Mouse (Mus musculus) MEL (cell line): ENCODE measurements at regions not wholly inside any gene's neighbourhood (a gene's known extent, or its start where the extent isn't known, plus 50 kb on each side); places are given as distances from the start of the nearest gene placed in this dataset.

Experiments
- CHD2 ChIP-seq: IDR thresholded peaks from 2 replicates; pipeline ENCODE4 v1.6.1; 2011; ENCODE audit warnings: low read length, improper control_type of control experiment
- CTCF ChIP-seq, 3 experiments: IDR thresholded peaks in 2 of 3; conservative IDR thresholded peaks in 1 of 3; 2 replicates each; pipeline ENCODE4 v1.5.1; 2011 to 2012; ENCODE audit warnings: low read length in 3 of 3, low read depth in 2 of 3, mild to moderate bottlenecking in 2 of 3, improper control_type of control experiment in 1 of 3, inconsistent platforms in 1 of 3, mixed read lengths in 1 of 3, moderate library complexity in 1 of 3; ENCODE audit not compliant: control insufficient read depth in 1 of 3, insufficient read depth in 1 of 3, poor library complexity in 1 of 3, severe bottlenecking in 1 of 3
- USF1 ChIP-seq: IDR thresholded peaks from 2 replicates; pipeline ENCODE4 v1.6.1; 2014; ENCODE audit warnings: low read depth, mild to moderate bottlenecking, inconsistent platforms, low read length, improper control_type of control experiment, moderate library complexity

DNA sequence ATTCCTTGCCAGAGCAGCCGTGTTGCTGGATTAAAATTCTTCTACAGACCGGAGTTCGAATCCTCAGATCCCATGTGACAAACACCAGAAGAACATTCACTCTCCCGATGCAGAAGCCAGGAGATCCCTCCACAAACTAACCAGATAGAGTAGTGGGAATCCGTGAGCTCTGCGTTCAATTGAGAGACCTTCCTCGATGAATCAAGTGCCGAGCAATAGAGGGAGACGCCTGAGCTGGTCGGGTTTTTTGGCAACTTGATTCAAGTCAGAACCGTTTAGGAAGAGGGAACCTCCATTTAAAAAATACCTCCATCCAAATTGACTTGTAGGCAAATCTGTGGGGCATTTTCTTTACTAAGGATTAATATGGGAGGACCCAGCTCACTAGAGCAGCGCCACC, 81.9 kb upstream of the Rpl38 start:
- TF ChIP-seq CTCF (IDR thresholded peaks at IDR 0.05 in 2 of 3, conservative IDR thresholded peaks at IDR 0.05 in 1 of 3; ENCODE audit: control insufficient read depth in 1 of 3, insufficient read depth in 1 of 3, low read depth in 2 of 3, low read length in 3 of 3, poor library complexity in 1 of 3, severe bottlenecking in 1 of 3) (no peak), USF1 (no peak), CHD2 (no peak)
